Mouse (Mus musculus) spleen, adult 2 months (tissue): ENCODE measurements around the gene Cmip.

Source experiments
- CTCF ChIP-seq: fragments of 200-500 bp; IDR thresholded peaks from 2 replicates; pipeline ENCODE4 v1.5.1; 2011; ENCODE audit warnings: mild to moderate bottlenecking, inconsistent platforms; ENCODE audit not compliant: insufficient read depth, insufficient read length, insufficient replicate concordance; ENCODE audit errors: extremely low read depth
- POLR2A ChIP-seq: fragments of 200-500 bp; IDR thresholded peaks from 2 replicates; pipeline ENCODE4 v1.6.1; 2011; ENCODE audit warnings: low read depth, low read length, inconsistent platforms

GRCm38 (mm10) chr8:117300188-117300587 is 43.3 kb downstream of the Cmip start:
- no peak for TF ChIP-seq POLR2A
- TF ChIP-seq CTCF, result no peak
